Mouse (Mus musculus) layer of hippocampus, adult 2 months (tissue): ENCODE results near the gene Nckipsd. TPM values are rescaled to one million over a fixed set of nuclear protein-coding genes. Genes with fewer than 3 reads are reported as not detected.
A peak's percentile ranks its signal among the peaks of the same experiment; 100 is the strongest.

Source experiments
- DNase-seq, 2 experiments: peaks; one replicate each; pipeline ENCODE4 v3.0.0; 2022; ENCODE audit warnings: low spot score in 2 of 2
- H3K27ac ChIP-seq: fragments of 200-600 bp; 2 replicates; pipeline ENCODE4 v1.8.1; 2022
- H3K4me3 ChIP-seq: fragments of 200-600 bp; 2 replicates; pipeline ENCODE4 v1.8.1; 2022; ENCODE audit warnings: mild to moderate bottlenecking
- CTCF ChIP-seq: fragments of 200-600 bp; conservative IDR thresholded peaks from 2 replicates; pipeline ENCODE4 v1.8.1; 2022; ENCODE audit warnings: antibody characterized with exemption, mild to moderate bottlenecking, moderate library complexity
- total RNA-seq, 2 experiments: library from RNA; stranded (reverse); gene quantifications; 2 replicates each; pipeline ENCODE4 v1.2.3; 2021

The Nckipsd gene
- total RNA-seq, 2 experiments from 2014 or later = 68.8 to 71.3 TPM

DNA sequence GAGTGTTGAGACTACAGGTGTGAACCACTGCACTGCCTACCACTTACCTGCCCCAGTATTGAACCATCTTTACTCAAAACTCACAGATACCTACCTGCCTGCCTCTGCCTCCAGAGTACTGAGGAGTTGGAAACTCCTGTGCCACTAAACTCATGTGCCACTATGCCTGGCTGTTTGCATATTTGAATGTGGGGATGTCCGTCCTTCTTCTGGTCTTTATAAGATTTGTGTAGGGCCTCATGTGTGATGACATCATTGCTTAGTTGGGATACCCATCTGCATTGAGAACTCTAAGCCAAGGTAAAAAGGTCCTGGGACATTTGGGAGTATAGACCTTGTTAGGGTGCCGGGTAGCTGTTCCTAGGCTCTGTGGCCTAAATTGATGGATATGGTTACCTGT lies 21.1 kb upstream of the Nckipsd start:
- Histone ChIP-seq H3K27ac (peak overlapping the region; percentile 99), H3K4me3 (peak overlapping the region; percentile 89)
- DNase-seq = no peak
- TF ChIP-seq CTCF = no peak

- no peak for TF ChIP-seq CTCF
- no peak for DNase-seq
- H3K27ac ChIP-seq = no peak overlapping the region; the same call in 1 of the 2 replicates
- no peak overlapping the region for H3K4me3 ChIP-seq
Observed at GRCm38 (mm10) chr9:108788713-108789112, 19.5 kb upstream of the Nckipsd start.

DNA sequence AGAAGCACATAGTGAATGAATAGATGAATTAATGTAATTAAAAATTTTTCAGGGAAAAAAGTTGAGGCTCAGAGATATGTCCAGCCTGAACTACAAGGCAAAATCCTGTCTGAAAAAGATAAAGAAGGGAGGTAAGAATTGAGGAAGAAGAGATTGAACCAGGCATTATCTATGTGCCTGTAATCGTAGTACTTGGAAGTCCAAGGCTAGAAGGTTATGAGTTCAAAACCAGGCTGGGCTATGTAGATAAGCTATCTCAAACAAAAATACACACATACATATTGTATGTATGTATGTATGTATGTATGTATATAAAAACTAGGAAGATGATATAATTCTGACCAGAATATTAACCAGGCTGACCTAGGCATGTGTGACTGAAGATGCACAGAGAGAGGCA lies 15.9 kb upstream of the Nckipsd start:
- no peak for DNase-seq
- Histone ChIP-seq H3K27ac (peak overlapping the region; percentile 91; the same call in 1 of the 2 replicates), H3K4me3 (no peak overlapping the region)
- TF ChIP-seq CTCF = no peak

DNA sequence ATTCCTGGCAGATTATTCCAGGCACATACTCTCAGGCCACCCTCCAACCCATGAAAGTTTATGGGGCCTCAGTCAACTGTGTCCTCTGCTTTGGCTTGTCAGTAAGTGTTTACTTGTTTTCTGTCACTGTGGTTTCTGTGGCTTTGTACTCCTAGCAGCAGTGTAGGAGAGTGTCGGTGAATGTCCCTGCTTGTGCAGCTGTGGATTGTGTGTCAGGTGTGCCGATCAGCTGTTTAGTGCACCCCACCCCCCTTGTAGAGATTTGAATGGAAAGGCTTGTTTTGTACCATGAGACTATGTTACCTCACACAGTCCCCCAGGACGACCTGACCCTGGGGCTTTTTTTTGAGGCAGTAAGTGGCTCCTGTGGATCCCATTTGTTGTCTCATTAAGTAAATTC lies 15.4 kb upstream of the Nckipsd start:
- Histone ChIP-seq H3K27ac (peak overlapping the region; percentile 91), H3K4me3 (no peak overlapping the region)
- DNase-seq = no peak
- no peak for TF ChIP-seq CTCF

DNA sequence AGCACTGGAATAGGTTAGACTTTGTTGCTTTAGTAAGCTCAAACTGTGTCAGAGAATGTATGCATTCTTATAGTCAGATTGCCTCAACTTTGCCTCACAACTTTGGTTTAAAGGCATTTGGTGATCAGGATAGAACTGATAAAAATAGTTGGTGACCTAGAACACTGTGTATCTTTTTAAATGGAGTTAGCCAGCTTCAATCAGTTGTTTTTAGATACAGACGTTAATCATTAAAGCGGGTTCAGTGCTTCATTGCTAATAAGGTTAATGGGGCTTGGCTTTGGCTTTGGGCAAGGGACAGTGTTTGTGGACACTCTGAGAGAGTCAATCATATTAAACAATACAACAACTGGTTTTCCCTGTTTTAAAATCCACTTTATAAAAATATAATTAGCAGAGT lies 12.9 kb upstream of the Nckipsd start:
- TF ChIP-seq CTCF = no peak
- peak overlapping the region; percentile 91 for H3K27ac ChIP-seq
- DNase-seq = no peak

DNA sequence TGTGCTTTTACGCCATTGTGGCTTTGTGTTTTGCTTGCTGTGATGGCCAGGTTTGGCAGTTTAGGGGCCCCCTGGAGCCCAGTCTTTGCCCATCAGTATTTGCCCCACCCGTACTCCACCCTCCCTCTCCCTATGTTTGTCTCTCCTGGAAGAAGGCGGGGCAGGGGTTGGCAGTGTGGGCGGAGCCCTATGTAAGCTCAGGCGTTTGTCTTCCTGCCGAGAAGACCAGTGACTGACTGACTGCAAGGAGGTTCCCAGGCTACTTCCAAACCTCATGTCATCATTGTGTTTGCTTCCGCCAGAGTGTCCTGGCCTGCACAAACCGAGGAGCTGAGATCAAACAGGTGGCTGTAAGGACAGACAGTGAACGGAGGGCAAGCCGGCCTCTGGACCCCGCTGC lies 12.4 kb upstream of the Nckipsd start:
- H3K4me3 ChIP-seq = peak overlapping the region; percentile 54
- no peak for TF ChIP-seq CTCF
- H3K27ac ChIP-seq = peak overlapping the region; percentile 91
- DNase-seq = peak in 1 of 2 experiments; percentile 29

More for the DNA sequence above, 12.9 kb upstream of the Nckipsd start:
- peak overlapping the region; percentile 54 for H3K4me3 ChIP-seq

DNA sequence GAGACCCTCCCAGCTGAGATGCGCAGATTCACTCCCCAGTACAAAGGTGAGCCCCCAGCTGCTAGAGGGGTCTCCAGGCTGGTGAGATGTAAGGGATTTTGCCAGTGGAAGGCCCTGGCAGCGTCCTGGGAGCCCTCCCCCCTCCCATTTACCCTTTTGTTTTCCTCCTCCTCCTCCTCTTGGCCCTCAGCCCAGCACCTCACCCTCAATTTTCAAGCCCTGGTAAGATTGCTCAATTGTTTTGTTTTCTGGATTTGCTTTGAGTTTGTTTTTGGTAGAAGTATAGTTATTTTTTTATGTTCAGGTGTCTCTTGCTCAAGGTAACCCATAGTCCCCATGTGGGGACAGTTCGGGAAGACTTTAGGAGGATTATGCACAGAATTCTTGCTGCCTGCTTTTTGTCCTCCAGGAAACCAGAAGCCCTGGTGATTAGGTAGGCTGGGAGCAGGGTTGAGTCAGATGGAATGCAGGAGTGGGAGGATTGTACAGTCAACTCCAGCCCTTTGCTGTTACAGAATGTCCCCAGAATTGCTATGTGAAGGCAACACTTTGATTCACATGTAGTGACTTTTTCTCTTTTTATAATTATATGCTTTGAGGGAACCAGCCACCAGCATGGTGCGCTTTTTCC lies 11.7 kb upstream of the Nckipsd start:
- peak overlapping the region; percentile 91 for H3K27ac ChIP-seq
- H3K4me3 ChIP-seq = peak overlapping the region; percentile 54
- no peak for TF ChIP-seq CTCF
- DNase-seq = peak; percentile 49 to 61

GRCm38 (mm10) chr9:108797477-108797876 lies 10.7 kb upstream of the Nckipsd start:
- peak overlapping the region; percentile 54 for H3K4me3 ChIP-seq
- peak in 1 of 2 experiments; percentile 45 for DNase-seq
- no peak for TF ChIP-seq CTCF

GRCm38 (mm10) chr9:108798508-108799075 lies 9.6 kb upstream of the Nckipsd start:
- DNase-seq = no peak
- no peak for TF ChIP-seq CTCF
- peak overlapping the region; percentile 91 for H3K27ac ChIP-seq
- peak overlapping the region; percentile 34; the same call in 1 of the 2 replicates for H3K4me3 ChIP-seq

More at GRCm38 (mm10) chr9:108797477-108797876, 10.7 kb upstream of the Nckipsd start:
- peak overlapping the region; percentile 91 for H3K27ac ChIP-seq

GRCm38 (mm10) chr9:108799564-108799963 lies 8.6 kb upstream of the Nckipsd start:
- Histone ChIP-seq H3K27ac (peak overlapping the region; percentile 91), H3K4me3 (peak overlapping the region; percentile 34; the same call in 1 of the 2 replicates)
- DNase-seq = no peak
- peak; percentile 58 for TF ChIP-seq CTCF

GRCm38 (mm10) chr9:108805768-108806167 lies 2.4 kb upstream of the Nckipsd start:
- Histone ChIP-seq H3K27ac (no peak overlapping the region), H3K4me3 (no peak overlapping the region)
- no peak for DNase-seq
- TF ChIP-seq CTCF = no peak

DNA sequence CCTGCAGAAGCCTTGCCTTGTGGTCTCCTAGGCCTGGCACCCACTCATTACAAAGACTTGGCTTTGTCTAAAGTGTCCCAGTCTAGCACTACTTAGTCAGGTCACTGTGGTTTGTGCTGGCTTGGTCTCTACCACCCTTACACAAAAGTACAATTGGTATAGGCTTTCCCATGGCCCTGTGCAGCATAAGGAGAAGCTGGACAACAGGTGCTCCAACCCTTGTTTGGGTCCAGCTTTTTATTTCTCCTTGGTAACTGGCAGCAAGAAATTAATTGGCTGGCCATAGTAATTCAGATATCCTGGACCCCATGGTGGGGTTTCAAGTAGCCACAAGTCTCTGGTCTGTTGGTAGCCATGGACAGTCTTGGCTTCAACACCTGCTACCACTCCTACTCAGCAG lies 1.8 kb upstream of the Nckipsd start:
- 0 out of 2 replicates have a peak overlapping the region, but pooled peaks have one; percentile 33 for H3K27ac ChIP-seq
- TF ChIP-seq CTCF = no peak
- DNase-seq = no peak
- H3K4me3 ChIP-seq = no peak overlapping the region

DNA sequence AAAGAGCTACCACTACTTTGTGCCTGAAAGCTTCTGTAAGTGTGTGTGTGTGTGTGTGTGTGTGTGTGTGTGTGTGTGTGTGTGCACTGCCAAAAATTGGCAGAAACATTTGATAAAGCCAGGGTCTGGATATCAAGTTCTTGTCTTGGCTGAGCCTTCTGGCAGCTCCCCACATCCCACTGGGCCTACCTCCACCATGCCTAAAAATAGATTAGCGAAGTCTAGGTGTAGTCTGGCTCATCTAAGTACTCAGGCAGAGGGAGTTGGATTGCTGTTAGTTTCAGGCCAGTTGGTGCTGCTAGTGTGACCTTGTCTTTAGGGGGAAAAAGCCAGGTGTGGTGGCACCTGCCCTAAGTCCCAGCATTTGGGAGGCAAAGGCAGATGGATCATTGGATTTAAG lies 1.3 kb upstream of the Nckipsd start:
- no peak for TF ChIP-seq CTCF
- Histone ChIP-seq H3K27ac (peak overlapping the region; percentile 60), H3K4me3 (no peak overlapping the region)
- no peak for DNase-seq

DNA sequence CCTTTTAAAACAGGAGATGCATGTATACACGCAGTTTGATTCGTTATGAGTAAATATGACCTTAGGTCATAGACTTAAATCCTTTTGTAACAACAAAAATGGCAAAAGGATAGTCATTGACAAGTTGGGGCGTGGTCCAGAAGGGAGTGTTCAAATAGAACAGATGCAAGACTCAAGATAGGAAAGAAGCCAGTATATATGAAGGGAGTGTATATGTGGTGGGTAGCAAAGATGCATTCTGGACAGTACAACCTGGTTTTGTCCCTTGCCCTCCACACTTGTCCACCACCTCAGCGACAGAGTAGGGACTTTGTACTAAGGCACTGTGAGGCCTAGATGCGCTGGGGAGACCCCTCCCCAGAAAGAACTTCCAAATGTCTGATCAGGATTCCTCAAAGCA lies 494 bp upstream of the Nckipsd start:
- Histone ChIP-seq H3K27ac (peak overlapping the region; percentile 60), H3K4me3 (no peak overlapping the region)
- no peak for DNase-seq
- no peak for TF ChIP-seq CTCF
